Comparison of ENCODE assay signal across 10 mouse cellular contexts in genomic region chr3:83980231-83980872, GRCm38 (mm10). TPM values are rescaled to one million over a fixed set of nuclear protein-coding genes. Genes with fewer than 3 reads are reported as not detected.
DNase-seq lines count a peak whose midpoint lies in the region; ATAC-seq and TF ChIP-seq lines count a peak whose summit lies in the region.
"Had no signal": no experiment of that assay in that cellular context is flagged by ENCODE, and none has a peak within 500 bp of the region (broad histone marks: within the 10 kb centered on the region; RNA-seq: fewer than 3 reads in every experiment).

No protein-coding gene starts in this region.

- H3K9me3 ChIP-seq in limb, embryonic 12.5 days = no peaks in the 10 kb centered on the region

- H3K36me3 ChIP-seq in thymus, adult 2 months (ENCODE audit: control insufficient read depth, insufficient read depth, low read length) = no peaks in the 10 kb centered on the region
- no peaks in the 10 kb centered on the region for H3K36me3 ChIP-seq in limb, embryonic 12.5 days

- TF ChIP-seq POLR2A in thymus, adult 2 months (IDR thresholded peaks at IDR 0.05; ENCODE audit: control insufficient read depth, extremely low read depth, insufficient read depth, low read length, poor library complexity) = no peak

- 31% methylated on average over 6 of the region's 6 CpGs for WGBS in thymus, adult 2 months
- 13% methylated on average over 6 of the region's 6 CpGs for WGBS in limb, embryonic 12.5 days

- no peak overlapping the region for H3K9ac ChIP-seq in limb, embryonic 12.5 days (replicated peaks)

- DNase-seq in frontal cortex, postnatal 10 days (ENCODE audit: low spot score in 2 of 2) = peak; percentile 25 to 32
- no peak for DNase-seq in frontal cortex, postnatal 25 days (ENCODE audit: low spot score in 2 of 2)
- DNase-seq in thymus, postnatal 4 days = peak; percentile 33
- no peak for DNase-seq in thymus, adult 2 months
- DNase-seq in yolk sac, embryonic 10.5 days (ENCODE audit: low spot score) = no peak
- no peak for DNase-seq in adrenal gland, adult 8-10 months
- DNase-seq in spleen, adult 18-20 months = no peak
- DNase-seq: kidney, postnatal 36 days had no signal

- H3K4me2 ChIP-seq in limb, embryonic 12.5 days = no peak overlapping the region

- peaks cover 12% of the 10 kb centered on the region for H3K4me1 ChIP-seq in thymus, adult 2 months (replicated peaks; ENCODE audit: control insufficient read depth, insufficient read depth, low read length)
- peaks cover 56% of the 10 kb centered on the region for H3K4me1 ChIP-seq in limb, embryonic 12.5 days (replicated peaks)

- no peak overlapping the region for H3K27ac ChIP-seq in thymus, adult 2 months (ENCODE audit: control insufficient read depth, insufficient read depth, low read length)
- peak overlapping the region; percentile 73; the same call in 1 of the 2 replicates for H3K27ac ChIP-seq in limb, embryonic 12.5 days

- ATAC-seq in limb, embryonic 12.5 days (ENCODE audit: insufficient number of reproducible peaks, insufficient read depth, low FRiP score, low TSS enrichment, low read depth) = peak; percentile 64; the same call in 1 of the 2 replicates
- ATAC-seq: lung, postnatal 0 days had no signal

- H3K4me3 ChIP-seq in thymus, adult 2 months (ENCODE audit: control insufficient read depth, insufficient read depth, low read length) = no peak overlapping the region
- no peak overlapping the region for H3K4me3 ChIP-seq in limb, embryonic 12.5 days (replicated peaks)

- TF ChIP-seq CTCF in thymus, adult 2 months (IDR thresholded peaks at IDR 0.05; ENCODE audit: borderline replicate concordance, control insufficient read depth, extremely low read depth, insufficient read depth, low read length, poor library complexity) = no peak

- H3K27me3 ChIP-seq in thymus, adult 2 months (ENCODE audit: control insufficient read depth, insufficient read depth, low read length) = no peaks in the 10 kb centered on the region
- H3K27me3 ChIP-seq in limb, embryonic 12.5 days = no peaks in the 10 kb centered on the region

RNA-seq across cellular contexts. Expression of gene Tmem131l, which starts 59.6 kb away (rescaled TPM):
- 178 and 201 TPM in 2 replicates for polyA plus RNA-seq in thymus, adult 2 months (2012; rRNA removed)
- polyA plus RNA-seq in limb, embryonic 12.5 days (2016; fragmentation: Nextera tagmentation; extraction: Ambion mirVana) = 68.1 and 72.0 TPM in 2 replicates
- total RNA-seq in adrenal gland, adult 8-10 months (2022) = 10 to 100 TPM; 37.3 to 56.8 (median 50.1) TPM

Comparison
In these comparisons a context has a peak if more than half of its experiments do, and no peak if none do; other contexts are left out.
1. DNase-seq: peak in frontal cortex, postnatal 10 days (2 of 2) and thymus, postnatal 4 days (single experiment); none in frontal cortex, postnatal 25 days (0 of 2), thymus, adult 2 months (single experiment), yolk sac, embryonic 10.5 days (single experiment), adrenal gland, adult 8-10 months (single experiment) and spleen, adult 18-20 months (0 of 2).